Mouse (Mus musculus) thymus, postnatal 14 days (tissue): ENCODE results near the gene Pkp4.

ENCODE experiments used
- DNase-seq: peaks from one replicate; pipeline ENCODE4 v3.0.0; 2021

Pkp4 gene

GRCm38 (mm10) chr2:59226383-59226782 is 65.7 kb downstream of the Pkp4 start:
- no peak for DNase-seq

GRCm38 (mm10) chr2:59227011-59227410 is 66.4 kb downstream of the Pkp4 start:
- DNase-seq: no peak

GRCm38 (mm10) chr2:59227508-59228263 is 67.0 kb downstream of the Pkp4 start:
- DNase-seq: no peak

DNA sequence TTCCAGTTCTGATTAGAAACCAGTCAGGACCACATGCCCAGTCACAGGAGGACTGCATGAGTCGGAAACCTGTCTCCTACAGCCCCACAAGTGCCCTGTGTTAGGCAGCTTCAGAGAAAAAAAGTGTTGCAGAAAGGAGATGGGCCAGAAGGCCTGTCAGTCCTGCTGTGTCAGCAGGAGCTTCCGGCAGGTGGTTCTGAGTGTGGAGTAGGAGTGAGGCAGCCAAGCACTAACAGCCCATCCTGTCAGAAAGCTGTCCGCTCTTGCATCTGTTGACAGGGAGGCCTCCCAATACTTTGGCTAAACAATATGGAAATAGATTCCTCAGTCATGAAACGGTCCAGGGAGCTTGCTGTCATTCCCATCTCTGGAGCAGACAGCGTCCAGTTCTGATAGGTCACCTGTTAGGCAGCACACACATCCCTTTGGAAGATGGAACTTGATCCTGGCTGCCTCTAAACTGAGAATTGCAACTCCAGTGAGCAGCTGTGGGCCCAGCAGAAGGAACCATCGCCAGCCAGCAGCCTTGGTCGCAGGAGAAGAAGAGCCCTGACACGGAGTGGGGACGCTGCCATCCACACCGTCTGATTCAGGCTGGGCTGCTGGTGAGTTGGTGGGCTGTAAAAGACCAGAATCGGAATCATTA is 68.7 kb downstream of the Pkp4 start:
- no peak for DNase-seq

- DNase-seq: no peak
Observed at GRCm38 (mm10) chr2:59230656-59231055, 70.0 kb downstream of the Pkp4 start.

DNA sequence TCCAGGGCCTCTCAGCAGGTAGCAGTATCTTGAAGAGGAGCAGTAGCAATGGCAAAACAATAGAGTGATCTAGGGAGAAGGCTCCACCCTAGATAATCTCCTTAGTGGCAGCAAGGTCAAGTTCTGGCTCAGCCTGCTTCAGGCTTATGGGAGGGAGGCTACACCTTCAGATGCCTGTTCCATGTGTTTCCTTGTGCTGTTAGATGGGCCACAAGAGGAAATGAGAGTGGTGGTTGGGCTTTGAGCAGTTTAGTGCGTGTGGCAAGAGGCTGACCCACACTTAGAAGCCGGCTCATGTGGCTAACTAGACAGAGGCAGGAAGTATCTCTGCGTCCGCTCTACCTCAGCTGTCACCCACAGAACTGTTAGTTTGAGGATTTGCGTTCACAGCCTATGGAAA is 70.9 kb downstream of the Pkp4 start:
- DNase-seq: no peak

GRCm38 (mm10) chr2:59233294-59233923 is 72.8 kb downstream of the Pkp4 start:
- DNase-seq: no peak

- no peak for DNase-seq
Observed at GRCm38 (mm10) chr2:59233936-59234335, 73.3 kb downstream of the Pkp4 start.

GRCm38 (mm10) chr2:59234537-59234936 is 73.9 kb downstream of the Pkp4 start:
- no peak for DNase-seq

DNA sequence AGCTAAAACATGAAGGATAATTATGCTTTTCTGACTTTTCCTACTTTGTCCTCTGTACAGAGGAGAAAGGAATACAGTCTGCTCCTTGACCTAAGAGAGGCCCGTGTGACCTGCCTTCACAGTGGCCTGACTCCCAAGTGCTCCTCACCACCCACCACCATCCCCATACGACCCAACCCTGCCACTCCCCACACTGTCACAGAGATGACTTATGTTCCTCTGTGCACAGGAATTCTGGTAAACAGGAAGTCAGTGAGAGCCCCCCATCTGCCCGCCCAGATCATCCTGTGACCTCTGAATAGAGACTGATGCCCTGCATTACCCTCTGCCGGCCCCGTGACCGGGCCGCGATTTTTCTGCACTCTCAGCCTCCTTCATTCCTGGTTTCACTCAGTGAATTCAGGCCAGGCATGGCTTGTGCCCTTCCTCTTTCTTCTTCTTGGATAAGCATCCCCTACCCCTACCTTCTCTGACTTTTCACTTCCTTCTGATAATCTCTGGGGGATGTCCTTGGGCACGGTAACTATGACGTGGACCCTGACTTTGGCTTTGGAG is 79.3 kb downstream of the Pkp4 start:
- no peak for DNase-seq

GRCm38 (mm10) chr2:59242117-59242516 is 81.5 kb downstream of the Pkp4 start:
- no peak for DNase-seq

GRCm38 (mm10) chr2:59244273-59245097 is 83.8 kb downstream of the Pkp4 start:
- peak; percentile 17 for DNase-seq

- no peak for DNase-seq
Observed at GRCm38 (mm10) chr2:59245098-59245388, 84.4 kb downstream of the Pkp4 start.

GRCm38 (mm10) chr2:59248806-59249205 is 88.2 kb downstream of the Pkp4 start:
- DNase-seq: no peak

DNA sequence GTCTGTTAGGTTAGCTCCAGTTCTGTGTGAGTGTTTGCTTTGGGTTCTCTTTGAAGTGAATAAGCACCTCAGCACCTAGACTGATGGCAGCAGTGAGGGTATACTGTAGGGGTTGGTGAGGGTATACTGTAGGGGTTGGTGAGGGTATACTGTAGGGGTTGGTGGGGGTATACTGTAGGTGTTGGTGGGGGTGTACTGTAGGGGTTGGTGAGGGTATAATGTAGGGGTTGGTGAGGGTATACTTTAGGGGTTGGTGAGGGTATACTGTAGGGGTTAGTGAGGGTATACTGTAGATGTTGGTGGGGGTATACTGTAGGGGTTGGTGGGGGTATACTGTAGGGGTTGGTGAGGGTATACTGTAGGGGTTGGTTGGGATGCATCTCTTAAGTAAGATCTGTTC is 92.2 kb downstream of the Pkp4 start:
- no peak for DNase-seq

- DNase-seq: no peak
Observed at GRCm38 (mm10) chr2:59253435-59253834, 92.8 kb downstream of the Pkp4 start.

DNA sequence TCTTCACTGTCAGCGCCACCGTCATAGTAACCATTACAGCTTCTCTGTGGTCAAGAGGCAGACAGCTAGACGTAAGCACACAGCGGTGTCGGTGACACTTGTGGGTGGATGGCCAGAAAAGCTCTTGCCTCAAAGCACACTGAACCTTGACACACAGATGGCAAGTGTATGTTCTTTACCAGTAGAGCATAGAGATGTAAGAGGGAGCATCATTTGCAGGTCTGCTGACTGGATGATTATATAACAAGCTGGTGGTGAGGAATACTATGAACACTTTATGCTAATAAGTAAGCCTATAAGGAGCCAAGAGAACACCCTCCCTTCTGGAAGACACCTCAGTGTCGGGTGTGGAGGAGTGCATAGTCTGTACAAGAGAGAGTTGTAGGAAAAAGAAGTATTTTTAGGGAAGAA is 98.2 kb downstream of the Pkp4 start:
- no peak for DNase-seq

DNA sequence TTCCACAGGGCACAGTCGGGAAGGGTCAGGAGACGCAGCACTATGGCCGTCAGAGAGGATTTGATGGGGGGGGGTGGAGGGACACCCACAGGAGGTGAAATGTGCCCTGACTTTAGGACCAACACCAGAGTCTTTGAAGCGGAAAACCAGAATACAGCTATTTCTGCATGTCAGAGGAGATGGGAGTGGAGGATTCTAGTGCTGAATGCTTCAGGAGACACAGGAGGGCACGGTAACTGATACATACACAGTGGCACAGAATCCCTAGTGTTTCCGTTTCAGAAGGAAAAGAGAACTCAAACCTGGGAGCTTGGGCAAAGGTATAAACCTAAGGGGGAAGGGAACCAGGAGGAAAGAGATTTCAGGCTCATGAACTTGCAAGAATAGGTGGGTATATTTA is 98.7 kb downstream of the Pkp4 start:
- no peak for DNase-seq

DNA sequence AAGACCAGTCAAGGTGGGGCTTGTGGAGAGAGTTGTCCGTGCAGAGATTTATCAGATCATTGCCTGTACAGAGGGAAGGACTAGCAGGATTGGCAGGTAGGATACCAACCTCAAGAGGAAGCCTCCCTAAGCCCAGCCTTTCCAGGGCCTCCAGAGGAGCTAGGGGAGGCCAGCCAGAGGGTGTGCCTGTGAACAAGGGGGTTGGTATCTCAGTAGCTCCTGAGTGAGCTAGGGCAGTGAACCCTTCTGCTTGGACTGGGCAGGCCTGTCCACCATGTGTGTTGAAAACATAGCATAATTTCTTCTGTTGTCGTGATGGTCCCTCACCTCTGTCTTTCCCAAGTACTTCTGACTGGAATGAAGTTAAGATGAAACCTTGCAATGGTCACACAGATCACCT is 100.6 kb downstream of the Pkp4 start:
- no peak for DNase-seq

DNA sequence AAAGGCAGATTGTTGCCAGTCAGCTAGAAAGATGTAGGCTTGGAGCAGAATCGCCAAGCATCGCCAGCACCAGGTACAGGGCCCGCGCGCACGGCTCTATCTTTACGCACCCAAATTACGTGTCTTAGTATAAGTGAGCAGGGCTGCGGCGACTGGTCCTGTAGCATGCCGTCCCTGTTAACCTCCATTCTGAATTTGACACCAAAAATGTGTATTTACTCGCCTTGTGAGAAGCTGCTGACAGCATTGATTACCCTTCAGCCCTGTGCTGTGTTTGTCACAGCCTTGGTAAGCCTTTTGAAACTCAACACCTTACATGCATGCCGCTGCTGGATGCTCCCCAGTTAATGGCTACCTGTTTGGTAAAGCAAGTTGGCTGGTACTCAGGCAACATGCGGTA is 105.8 kb downstream of the Pkp4 start:
- DNase-seq: no peak

- no peak for DNase-seq
Observed at GRCm38 (mm10) chr2:59271835-59272234, 111.2 kb downstream of the Pkp4 start.

- no peak for DNase-seq
Observed at GRCm38 (mm10) chr2:59272713-59273112, 112.1 kb downstream of the Pkp4 start.

DNA sequence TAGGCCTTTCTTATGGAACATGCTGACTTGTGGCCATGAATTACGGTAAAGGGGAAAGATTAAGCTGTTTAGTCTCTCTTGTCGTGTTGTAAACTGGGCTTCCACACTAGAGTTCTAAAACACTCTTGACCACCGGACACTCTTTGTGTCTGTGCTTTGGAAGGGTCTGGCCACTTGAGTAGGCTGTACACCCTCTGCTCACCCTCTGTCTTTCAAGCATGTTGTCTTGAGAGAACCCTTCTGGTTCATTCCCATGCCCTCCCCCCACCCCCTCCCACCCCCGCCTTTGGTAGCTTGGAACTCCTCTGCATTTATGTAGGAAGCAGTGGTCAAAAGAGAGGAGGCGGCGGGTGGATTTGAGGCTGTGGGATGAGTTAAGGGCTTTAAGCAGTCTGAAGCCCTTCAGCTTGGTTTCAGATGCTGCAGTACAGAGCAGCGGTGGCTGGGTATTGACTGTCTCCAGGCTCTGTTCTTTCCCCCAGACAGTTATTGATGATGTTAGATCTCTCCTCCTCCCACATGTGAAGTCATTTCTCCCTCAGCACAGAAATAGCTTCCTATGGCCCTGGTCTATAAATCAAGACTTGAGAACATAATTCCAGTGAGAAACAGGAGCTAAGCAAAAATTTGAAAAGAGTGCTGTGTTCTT is 120.4 kb downstream of the Pkp4 start:
- no peak for DNase-seq
